Mouse (Mus musculus) retina, postnatal 1 day (tissue): Measurements from ENCODE around the gene Zc3h18.

Experiments used
- DNase-seq: peaks from one replicate; pipeline ENCODE4 v3.0.0-alpha.2; 2012

Zc3h18 gene

GRCm38 (mm10) chr8:122395291-122395690, 18.9 kb downstream of the Zc3h18 start:
- DNase-seq: peak; percentile 2

GRCm38 (mm10) chr8:122398186-122398585, 21.8 kb downstream of the Zc3h18 start:
- DNase-seq: no peak

GRCm38 (mm10) chr8:122405146-122405805, 28.9 kb downstream of the Zc3h18 start:
- DNase-seq: no peak

GRCm38 (mm10) chr8:122407678-122408077, 31.3 kb downstream of the Zc3h18 start:
- DNase-seq: no peak

- DNase-seq: no peak
Observed at GRCm38 (mm10) chr8:122414311-122414710, 37.9 kb downstream of the Zc3h18 start.

- DNase-seq: no peak
Observed at GRCm38 (mm10) chr8:122415554-122415953, 39.1 kb downstream of the Zc3h18 start.

- no peak for DNase-seq
Observed at GRCm38 (mm10) chr8:122419881-122420555, 43.6 kb downstream of the Zc3h18 start.

GRCm38 (mm10) chr8:122421376-122422070, 45.1 kb downstream of the Zc3h18 start, which contains the start of gene Il17c:
Gene Il17c, plus strand, starts transcription at chr8:122422020.
- DNase-seq: no peak

- DNase-seq: no peak
Observed at GRCm38 (mm10) chr8:122423217-122423616, 46.8 kb downstream of the Zc3h18 start.

- no peak for DNase-seq
Observed at GRCm38 (mm10) chr8:122423659-122424058, 47.2 kb downstream of the Zc3h18 start.

GRCm38 (mm10) chr8:122426145-122426544, 49.7 kb downstream of the Zc3h18 start:
- DNase-seq: no peak

GRCm38 (mm10) chr8:122427607-122428006, 51.2 kb downstream of the Zc3h18 start:
- no peak for DNase-seq

GRCm38 (mm10) chr8:122428163-122428562, 51.8 kb downstream of the Zc3h18 start:
- DNase-seq: no peak

- DNase-seq: no peak
Observed at GRCm38 (mm10) chr8:122430058-122430636, 53.7 kb downstream of the Zc3h18 start.

GRCm38 (mm10) chr8:122430646-122431045, 54.2 kb downstream of the Zc3h18 start:
- no peak for DNase-seq

- peak; percentile 24 for DNase-seq
Observed at GRCm38 (mm10) chr8:122431694-122432442, 55.5 kb downstream of the Zc3h18 start.

GRCm38 (mm10) chr8:122432443-122433268, 56.2 kb downstream of the Zc3h18 start, which contains the start of gene Cyba:
Gene Cyba, minus strand, starts transcription at chr8:122432930.
- DNase-seq: peak; percentile 72

- peak; percentile 35 for DNase-seq
Observed at GRCm38 (mm10) chr8:122433269-122433905, 57.0 kb downstream of the Zc3h18 start.

GRCm38 (mm10) chr8:122435375-122435774, 59.0 kb downstream of the Zc3h18 start:
- DNase-seq: no peak

- DNase-seq: no peak
Observed at GRCm38 (mm10) chr8:122436146-122436545, 59.7 kb downstream of the Zc3h18 start.

- no peak for DNase-seq
Observed at GRCm38 (mm10) chr8:122436586-122437125, 60.2 kb downstream of the Zc3h18 start.
